Mouse (Mus musculus) brain, embryonic 14.5 days (tissue): ENCODE data around the gene Dpp8.

Source experiments
- CTCF ChIP-seq: fragments of 200-500 bp; IDR thresholded peaks from 2 replicates; pipeline ENCODE4 v1.5.1; 2012; ENCODE audit warnings: inconsistent platforms, mild to moderate bottlenecking, moderate library complexity, borderline replicate concordance; ENCODE audit not compliant: insufficient read depth, insufficient read length; ENCODE audit errors: extremely low read depth
- POLR2A ChIP-seq: fragments of 200-500 bp; IDR thresholded peaks from 2 replicates; pipeline ENCODE4 v1.6.1; 2012; ENCODE audit warnings: mild to moderate bottlenecking, inconsistent platforms, borderline replicate concordance; ENCODE audit not compliant: poor library complexity, insufficient read depth, insufficient read length, severe bottlenecking; ENCODE audit errors: extremely low read depth

DNA sequence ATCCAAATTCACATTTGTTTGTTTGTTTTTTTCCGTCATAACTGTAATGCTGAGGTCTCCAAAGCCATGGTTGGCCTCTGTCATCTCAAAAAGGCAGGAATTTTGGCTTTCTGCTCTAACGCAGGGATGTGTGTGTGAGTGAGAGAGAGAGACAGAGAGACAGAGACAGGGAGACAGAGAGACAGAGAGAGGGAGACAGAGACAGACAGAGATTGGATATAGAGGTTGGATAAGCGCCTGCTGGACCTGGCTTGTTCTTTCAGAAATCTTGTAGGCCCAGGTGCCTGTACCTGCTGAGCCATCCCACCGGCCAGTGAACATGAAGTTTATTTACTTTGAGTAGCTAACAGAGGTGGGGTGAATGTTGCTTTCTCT lies 333 bp upstream of the Dpp8 start:
- TF ChIP-seq CTCF (no peak), POLR2A (no peak)
